Mouse (Mus musculus): ENCODE measurements around the gene Ints1.

DNA sequence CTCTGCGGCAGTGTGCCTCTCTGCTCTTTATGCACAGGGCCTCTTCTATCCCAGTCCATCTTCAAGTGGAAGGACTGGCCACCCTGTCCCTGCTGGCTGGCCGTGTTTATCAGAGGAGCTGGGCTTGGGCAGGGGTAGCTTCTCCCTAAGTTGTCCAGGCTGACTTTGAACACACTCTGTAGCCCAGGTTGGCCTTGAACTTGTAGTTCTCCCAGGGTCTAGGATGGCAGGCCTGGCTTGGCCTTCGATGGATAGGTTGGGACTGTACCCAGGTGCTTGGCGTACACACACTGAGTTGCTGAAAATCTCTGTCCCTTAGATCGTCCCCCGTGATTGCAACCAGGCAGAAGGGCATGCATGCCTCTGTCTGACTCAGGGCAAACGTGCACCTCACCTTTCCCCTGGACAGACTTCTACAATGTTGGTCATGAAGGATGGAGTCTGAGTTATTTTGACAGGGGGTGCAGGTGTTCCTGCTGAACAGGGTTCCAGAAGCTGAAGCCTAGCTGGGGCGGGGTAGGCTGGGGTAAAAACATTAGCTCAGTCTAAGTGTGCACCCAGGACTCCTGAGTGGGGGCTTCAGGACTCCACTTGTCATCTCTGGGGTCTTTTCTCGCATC, 20.6 kb upstream of the Ints1 start:
- TF ChIP-seq CTCF (IDR thresholded peaks at IDR 0.05; ENCODE audit: low read depth) (no peak), EP300 (optimal IDR thresholded peaks at IDR 0.05) (no peak)

Data from stomach, postnatal 0 days (tissue).